Mouse (Mus musculus): ENCODE results near the gene Cfap36.

Cfap36 gene

GRCm38 (mm10) chr11:29180657-29181056, 66.6 kb downstream of the Cfap36 start:
- no peak for DNase-seq (ENCODE audit: low spot score)

GRCm38 (mm10) chr11:29179319-29179718, 67.9 kb downstream of the Cfap36 start:
- DNase-seq (ENCODE audit: low spot score) = no peak

DNA sequence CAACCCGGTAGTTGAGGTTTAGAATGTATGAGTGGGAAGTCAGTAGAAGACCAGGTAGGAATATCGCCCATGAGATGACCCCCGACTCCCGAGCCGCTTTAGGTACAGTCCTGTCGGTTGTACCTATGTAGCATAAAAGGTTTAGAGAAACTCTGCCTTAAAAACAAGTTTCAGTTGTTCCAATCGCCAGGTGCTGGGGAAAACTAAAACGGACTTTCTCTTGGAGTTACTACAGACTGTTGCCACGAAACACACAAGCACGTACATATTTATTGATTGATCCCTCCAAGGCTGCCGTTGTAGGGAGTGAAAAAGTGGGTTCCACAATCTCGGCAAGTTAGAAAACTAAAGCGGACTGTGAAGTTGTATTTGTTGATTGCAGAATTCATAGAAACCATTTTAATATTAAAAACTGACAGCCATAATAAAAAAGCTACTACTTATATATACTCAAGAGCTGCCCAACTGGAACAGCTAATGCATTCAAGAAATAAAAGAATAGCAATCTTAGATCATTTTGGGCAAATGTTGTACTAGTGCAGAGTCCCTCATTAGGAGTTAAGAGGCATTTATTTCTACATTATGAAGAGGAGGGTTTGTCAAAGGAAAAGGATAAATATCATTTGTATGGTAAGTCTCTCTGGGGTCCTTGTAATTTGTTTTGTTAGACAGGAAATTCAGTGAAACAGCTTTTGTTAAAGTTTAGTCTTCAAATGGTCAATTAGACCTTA, 73.3 kb downstream of the Cfap36 start:
- no peak for DNase-seq (ENCODE audit: low spot score)

GRCm38 (mm10) chr11:29173125-29173631, 74.0 kb downstream of the Cfap36 start:
- DNase-seq (ENCODE audit: low spot score) = peak; percentile 76

GRCm38 (mm10) chr11:29172563-29173124, 74.6 kb downstream of the Cfap36 start, which contains the start of gene Ppp4r3b:
Ppp4r3b (plus strand) TSS chr11:29172890.
- DNase-seq (ENCODE audit: low spot score) = peak; percentile 99

DNA sequence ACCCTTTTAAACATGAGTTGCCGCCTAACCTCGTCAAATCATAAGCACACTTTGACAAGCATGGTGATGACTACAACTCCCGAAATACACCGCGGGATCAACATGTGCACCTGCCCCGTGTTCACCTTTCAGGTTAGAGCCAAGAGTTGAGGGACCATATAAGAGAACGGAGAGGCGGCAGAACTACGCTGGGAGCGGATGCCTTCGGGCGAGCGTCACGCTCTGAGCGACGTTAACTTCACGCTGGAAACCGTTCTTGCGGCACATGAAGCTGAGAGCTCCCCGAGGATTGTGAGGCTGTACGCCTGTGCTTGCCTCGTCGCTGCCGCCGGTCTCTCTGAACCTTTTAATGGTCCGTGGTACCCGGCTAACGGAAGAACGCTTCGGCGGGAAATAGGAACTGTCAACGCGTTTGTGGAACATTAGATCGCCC, 75.2 kb downstream of the Cfap36 start:
- peak; percentile 74 for DNase-seq (ENCODE audit: low spot score)

Data from testis, postnatal 14 days (tissue).